20 mouse cellular contexts compared by ENCODE assay signal in the genomic region with DNA sequence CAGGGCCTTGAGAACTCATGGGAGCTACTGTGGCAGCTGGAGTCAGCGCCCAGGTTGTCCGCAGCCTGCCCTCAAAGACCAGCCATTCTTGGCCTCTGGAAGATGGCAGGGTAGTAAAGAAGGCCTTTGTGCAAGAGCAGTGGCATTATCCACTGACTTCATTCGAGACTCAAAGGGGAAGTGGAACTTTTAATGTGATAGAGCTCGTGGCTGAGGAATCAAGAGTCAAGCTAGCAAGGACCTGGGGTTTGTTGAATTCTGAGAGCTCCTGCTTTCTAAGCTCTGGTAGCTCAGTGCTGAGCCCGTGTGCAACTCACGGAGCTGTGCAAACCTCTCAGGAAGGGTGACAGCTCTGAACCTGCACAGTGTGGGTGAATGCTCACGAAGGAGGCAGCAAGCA. TPM values are rescaled to one million over a fixed set of nuclear protein-coding genes. Genes with fewer than 3 reads are reported as not detected.
DNase-seq lines count a peak whose midpoint lies in the region; ATAC-seq and TF ChIP-seq lines count a peak whose summit lies in the region.
"Had no signal": no experiment of that assay in that cellular context is flagged by ENCODE, and none has a peak within 500 bp of the region (broad histone marks: within the 10 kb centered on the region; RNA-seq: fewer than 3 reads in every experiment).

No protein-coding gene starts in this region.

- peak overlapping the region; percentile 12; the same call in 1 of the 2 replicates for H3K9ac ChIP-seq in heart, embryonic 15.5 days
- no peak overlapping the region for H3K9ac ChIP-seq in heart, adult 2 months (ENCODE audit: low read depth, low read length)
- H3K9ac ChIP-seq in liver, embryonic 15.5 days = no peak overlapping the region
- H3K9ac ChIP-seq: embryonic facial prominence, embryonic 13.5 days; heart, embryonic 12.5 days; lung, embryonic 14.5 days; midbrain, embryonic 12.5 days had no signal

- no peak overlapping the region for H3K4me2 ChIP-seq in heart, embryonic 15.5 days
- no peak overlapping the region for H3K4me2 ChIP-seq in liver, embryonic 15.5 days
- H3K4me2 ChIP-seq: embryonic facial prominence, embryonic 13.5 days; heart, embryonic 12.5 days; lung, embryonic 14.5 days; midbrain, embryonic 12.5 days had no signal

- H3K4me3 ChIP-seq in heart, embryonic 15.5 days = no peak overlapping the region
- no peak overlapping the region for H3K4me3 ChIP-seq in heart, adult 2 months
- no peak overlapping the region for H3K4me3 ChIP-seq in spleen, adult 2 months (ENCODE audit: extremely low read depth, insufficient read depth, insufficient read length)
- H3K4me3 ChIP-seq in liver, embryonic 15.5 days (replicated peaks) = no peak overlapping the region
- no peak overlapping the region for H3K4me3 ChIP-seq in lung, adult 2 months (replicated peaks; ENCODE audit: extremely low read depth, low read depth, low read length)
- H3K4me3 ChIP-seq: embryonic facial prominence, embryonic 13.5 days; heart, embryonic 12.5 days; midbrain, embryonic 12.5 days; myocyte had no signal

- TF ChIP-seq EP300 in heart, adult 2 months (IDR thresholded peaks at IDR 0.05; ENCODE audit: insufficient read depth, low read depth, low read length) = no peak

- peaks cover 6% of the 10 kb centered on the region for H3K79me2 ChIP-seq in heart, adult 2 months (replicated peaks; ENCODE audit: control insufficient read depth, insufficient read depth, low read length)

- H3K27me3 ChIP-seq in heart, embryonic 15.5 days = no peaks in the 10 kb centered on the region
- H3K27me3 ChIP-seq in heart, adult 2 months (ENCODE audit: control insufficient read depth, insufficient read depth, low read length) = no peaks in the 10 kb centered on the region
- H3K27me3 ChIP-seq in spleen, adult 2 months (ENCODE audit: control insufficient read depth, insufficient read depth, low read length) = no peaks in the 10 kb centered on the region
- H3K27me3 ChIP-seq in liver, embryonic 15.5 days = no peaks in the 10 kb centered on the region
- H3K27me3 ChIP-seq: embryonic facial prominence, embryonic 13.5 days; heart, embryonic 12.5 days; midbrain, embryonic 12.5 days had no signal

- no peak for DNase-seq in heart, adult 2 months
- no peak for DNase-seq in spleen, adult 2 months (ENCODE audit: low read depth in 1 of 2, low spot score in 2 of 2)
- DNase-seq in spleen, postnatal 10 days (ENCODE audit: low spot score in 2 of 2) = no peak
- DNase-seq in lung, adult 2 months = no peak
- DNase-seq in lung, postnatal 25 days (ENCODE audit: low spot score) = no peak
- DNase-seq: adrenal gland, postnatal 14 days; gastrocnemius, postnatal 25 days; kidney, adult 8-10 months; kidney, postnatal 4 days; layer of hippocampus, postnatal 36 days; lung, embryonic 14.5 days; thymus, postnatal 25 days had no signal

- no peak for TF ChIP-seq POLR2A in heart, adult 2 months (IDR thresholded peaks at IDR 0.05; ENCODE audit: insufficient read depth, low read depth, low read length)
- no peak for TF ChIP-seq POLR2A in spleen, adult 2 months (IDR thresholded peaks at IDR 0.05; ENCODE audit: low read depth, low read length)
- no peak for TF ChIP-seq POLR2A in lung, adult 2 months (IDR thresholded peaks at IDR 0.05; ENCODE audit: borderline replicate concordance, extremely low read depth, low read depth, low read length)

- peaks cover 57% of the 10 kb centered on the region for H3K4me1 ChIP-seq in heart, embryonic 15.5 days (replicated peaks)
- H3K4me1 ChIP-seq in heart, adult 2 months (ENCODE audit: control insufficient read depth, insufficient read depth, low read length) = peaks cover 9% of the 10 kb centered on the region
- peaks cover 60% of the 10 kb centered on the region for H3K4me1 ChIP-seq in spleen, adult 2 months (ENCODE audit: control insufficient read depth, insufficient read depth, insufficient read length)
- H3K4me1 ChIP-seq in liver, embryonic 15.5 days (replicated peaks) = peaks cover 99% of the 10 kb centered on the region
- peaks cover 43% of the 10 kb centered on the region for H3K4me1 ChIP-seq in lung, adult 2 months (ENCODE audit: control insufficient read depth, insufficient read depth, low read length)

- no peaks in the 10 kb centered on the region for H3K9me3 ChIP-seq in heart, embryonic 15.5 days (replicated peaks)
- H3K9me3 ChIP-seq in liver, embryonic 15.5 days (replicated peaks) = no peaks in the 10 kb centered on the region
- H3K9me3 ChIP-seq: embryonic facial prominence, embryonic 13.5 days; heart, embryonic 12.5 days; midbrain, embryonic 12.5 days had no signal

- intact Hi-C loops in heart, adult 2 months (cut with DNase I) = no loop called here

- no peak overlapping the region for H3K27ac ChIP-seq in heart, embryonic 15.5 days
- H3K27ac ChIP-seq in heart, adult 2 months = no peak overlapping the region
- peak overlapping the region; percentile 11; the same call in 1 of the 2 replicates for H3K27ac ChIP-seq in spleen, adult 2 months (ENCODE audit: insufficient read depth, low read length)
- 0 out of 2 replicates have a peak overlapping the region, but pooled peaks have one; percentile 45 for H3K27ac ChIP-seq in liver, embryonic 15.5 days (replicated peaks)
- H3K27ac ChIP-seq: embryonic facial prominence, embryonic 13.5 days; midbrain, embryonic 12.5 days; stomach, postnatal 0 days had no signal

- WGBS in heart, embryonic 15.5 days = 79% methylated on average over 7 of the region's 7 CpGs
- 80% methylated on average over 7 of the region's 7 CpGs for WGBS in heart, adult 2 months
- 34% methylated on average over 7 of the region's 7 CpGs for WGBS in spleen, adult 2 months
- WGBS in liver, embryonic 15.5 days (ENCODE audit: insufficient replicate concordance) = 47% methylated on average over 7 of the region's 7 CpGs
- WGBS in lung, adult 2 months = 67% methylated on average over 7 of the region's 7 CpGs

- H3K36me3 ChIP-seq in heart, embryonic 15.5 days = peaks cover 1% of the 10 kb centered on the region; the same call in 1 of the 2 replicates
- no peaks in the 10 kb centered on the region for H3K36me3 ChIP-seq in heart, adult 2 months (ENCODE audit: control insufficient read depth, insufficient read depth, low read length)
- H3K36me3 ChIP-seq in spleen, adult 2 months (ENCODE audit: control insufficient read depth, insufficient read depth, low read length) = no peaks in the 10 kb centered on the region
- H3K36me3 ChIP-seq in liver, embryonic 15.5 days (replicated peaks) = peaks cover 4% of the 10 kb centered on the region
- H3K36me3 ChIP-seq: midbrain, embryonic 12.5 days had no signal

- no peak for TF ChIP-seq CTCF in heart, adult 2 months (IDR thresholded peaks at IDR 0.05)
- TF ChIP-seq CTCF in spleen, adult 2 months (IDR thresholded peaks at IDR 0.05; ENCODE audit: extremely low read depth, insufficient read depth, insufficient read length, insufficient replicate concordance) = no peak
- TF ChIP-seq CTCF in lung, adult 2 months (IDR thresholded peaks at IDR 0.05; ENCODE audit: insufficient read depth, low read length) = no peak

- no peak for ATAC-seq in heart, embryonic 15.5 days (replicated peaks; ENCODE audit: insufficient number of reproducible peaks, insufficient read depth, low FRiP score, low read depth)
- no peak for ATAC-seq in liver, embryonic 15.5 days (ENCODE audit: insufficient read depth)
- ATAC-seq in megakaryocyte-erythroid progenitor cell, adult 5-6 weeks (replicated peaks; ENCODE audit: low FRiP score, low TSS enrichment, poor library complexity, severe bottlenecking) = no peak

RNA-seq across cellular contexts. Expression of a gene that starts 5.6 kb away (rescaled TPM):
- 31.0 and 43.2 TPM in 2 replicates for polyA plus RNA-seq in heart, embryonic 15.5 days (2015; fragmentation: Nextera tagmentation; extraction: Ambion mirVana)
- total RNA-seq in heart, adult 2 months (2021) = 10 to 100 TPM; 27.6 to 28.7 TPM
- polyA plus RNA-seq in heart, adult 2 months (2012; rRNA removed) = 32.6 and 35.3 TPM in 2 replicates
- 71.6 and 92.1 TPM in 2 replicates for polyA plus RNA-seq in spleen, adult 2 months (2012; rRNA removed)
- polyA plus RNA-seq in liver, embryonic 15.5 days (2015; fragmentation: Nextera tagmentation; extraction: Ambion mirVana) = 16.3 and 16.5 TPM in 2 replicates
- total RNA-seq in megakaryocyte-erythroid progenitor cell, adult 5-6 weeks (2014; fragmentation: Nextera tagmentation) = 81.5 and 99.6 TPM in 2 replicates
- total RNA-seq in megakaryocyte-erythroid progenitor cell, adult 5-6 weeks (2017) = 45.2 and 48.5 TPM in 2 replicates
- polyA plus RNA-seq in lung, adult 2 months (2012; rRNA removed) = 97.6 and 105 TPM in 2 replicates

RNA-seq across cellular contexts. Expression of a gene that starts 6.4 kb away (rescaled TPM):
- polyA plus RNA-seq in heart, embryonic 15.5 days (2015; fragmentation: Nextera tagmentation; extraction: Ambion mirVana) = 28.3 and 42.0 TPM in 2 replicates
- 10 to 100 TPM; 31.4 to 32.9 TPM for total RNA-seq in heart, adult 2 months (2021)
- 21.3 and 32.2 TPM in 2 replicates for polyA plus RNA-seq in heart, adult 2 months (2012; rRNA removed)
- polyA plus RNA-seq in spleen, adult 2 months (2012; rRNA removed) = 69.3 and 84.0 TPM in 2 replicates
- polyA plus RNA-seq in liver, embryonic 15.5 days (2015; fragmentation: Nextera tagmentation; extraction: Ambion mirVana) = 41.0 and 42.8 TPM in 2 replicates
- 351 and 396 TPM in 2 replicates for total RNA-seq in megakaryocyte-erythroid progenitor cell, adult 5-6 weeks (2014; fragmentation: Nextera tagmentation)
- total RNA-seq in megakaryocyte-erythroid progenitor cell, adult 5-6 weeks (2017) = 330 and 379 TPM in 2 replicates
- polyA plus RNA-seq in lung, adult 2 months (2012; rRNA removed) = 92.1 and 104 TPM in 2 replicates

RNA-seq across cellular contexts. Expression of a gene that starts 42.4 kb away (rescaled TPM):
- 39.0 and 52.9 TPM in 2 replicates for polyA plus RNA-seq in heart, embryonic 15.5 days (2015; fragmentation: Nextera tagmentation; extraction: Ambion mirVana)
- total RNA-seq in heart, adult 2 months (2021) = 1 to 10 TPM; 3.2 to 4.9 TPM
- polyA plus RNA-seq in heart, adult 2 months (2012; rRNA removed) = 4.3 and 7.4 TPM in 2 replicates
- 24.1 and 38.5 TPM in 2 replicates for polyA plus RNA-seq in spleen, adult 2 months (2012; rRNA removed)
- 21.3 and 21.4 TPM in 2 replicates for polyA plus RNA-seq in liver, embryonic 15.5 days (2015; fragmentation: Nextera tagmentation; extraction: Ambion mirVana)
- total RNA-seq in megakaryocyte-erythroid progenitor cell, adult 5-6 weeks (2014; fragmentation: Nextera tagmentation) = 55.0 and 65.2 TPM in 2 replicates
- total RNA-seq in megakaryocyte-erythroid progenitor cell, adult 5-6 weeks (2017) = 49.4 and 53.2 TPM in 2 replicates
- polyA plus RNA-seq in lung, adult 2 months (2012; rRNA removed) = 16.7 and 26.0 TPM in 2 replicates

Comparison
In these comparisons a context has a peak if more than half of its experiments do, and no peak if none do; other contexts are left out.
1. H3K27ac ChIP-seq: peak in spleen, adult 2 months (single experiment) and liver, embryonic 15.5 days (single experiment); none in heart, embryonic 15.5 days (single experiment) and heart, adult 2 months (single experiment).